9 mouse cellular contexts compared by ENCODE assay signal in the genomic region with DNA sequence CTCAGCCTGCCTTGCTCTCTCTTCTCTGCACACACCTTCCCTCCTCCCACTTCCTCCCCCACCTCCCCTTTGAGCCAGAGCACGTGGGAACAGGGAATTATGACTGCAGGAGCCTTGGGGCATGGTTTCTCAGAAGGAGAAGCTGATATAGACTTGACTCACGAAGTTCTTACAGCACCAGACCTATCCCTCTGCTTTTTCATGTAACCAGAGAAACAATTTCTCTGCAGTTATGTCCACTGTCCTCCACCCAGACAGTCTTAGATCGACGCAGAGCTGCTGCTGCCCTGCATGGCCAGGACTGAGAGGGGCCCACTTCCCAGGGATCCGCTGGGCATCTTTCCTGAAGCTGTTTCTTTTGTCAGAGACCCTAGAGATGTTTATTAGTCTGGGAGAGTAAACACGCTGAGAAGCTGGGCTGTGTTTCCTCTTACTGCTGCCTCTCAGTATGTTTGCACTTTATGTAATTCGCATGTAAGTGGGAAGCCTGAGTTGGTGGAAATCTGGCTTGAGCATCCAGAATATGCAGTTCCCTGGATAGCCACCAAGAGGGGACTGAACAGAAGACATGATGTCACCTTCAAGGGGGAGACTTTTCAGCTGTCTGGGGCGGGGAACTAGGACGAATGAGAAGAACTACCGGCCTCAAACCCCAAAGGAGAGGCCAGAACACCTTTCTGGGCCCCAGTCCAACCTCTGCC. TPM values are rescaled to one million over a fixed set of nuclear protein-coding genes. Genes with fewer than 3 reads are reported as not detected.
A peak's percentile ranks its signal among the peaks of the same experiment; 100 is the strongest.
DNase-seq lines count a peak whose midpoint lies in the region; TF ChIP-seq lines count a peak whose summit lies in the region.
"Had no signal": no experiment of that assay in that cellular context is flagged by ENCODE, and none has a peak within 500 bp of the region (broad histone marks: within the 10 kb centered on the region; RNA-seq: fewer than 3 reads in every experiment).

No protein-coding gene starts in this region.

- no peak for TF ChIP-seq POLR2A in olfactory bulb, adult 2 months (IDR thresholded peaks at IDR 0.05; ENCODE audit: insufficient read depth, low read depth, low read length)

- peak; percentile 26 for DNase-seq in embryo, embryonic 10.5 days (ENCODE audit: low spot score)
- no peak for DNase-seq in embryo, embryonic 10 days (ENCODE audit: low spot score)
- DNase-seq in right cerebral cortex, adult 18-20 months = peak; percentile 82
- DNase-seq in right cerebral cortex, postnatal 4 days = no peak
- peak; percentile 31 to 32 for DNase-seq in layer of hippocampus, postnatal 25 days (ENCODE audit: extremely low spot score in 1 of 2, low spot score in 1 of 2)
- no peak for DNase-seq in spleen, postnatal 14 days (ENCODE audit: low spot score in 2 of 2)
- DNase-seq in ovary, postnatal 10 days (ENCODE audit: low spot score) = no peak

- H3K4me3 ChIP-seq in olfactory bulb, adult 2 months (ENCODE audit: insufficient read depth, low read depth, low read length) = no peak overlapping the region

- WGBS in olfactory bulb, adult 2 months = 39% methylated on average over 10 of the region's 10 CpGs

- peak overlapping the region; percentile 37; the same call in 1 of the 2 replicates for H3K27ac ChIP-seq in olfactory bulb, adult 2 months (ENCODE audit: insufficient read depth, low read depth, low read length)
- H3K27ac ChIP-seq: liver, embryonic 14.5 days had no signal

- peaks cover 15% of the 10 kb centered on the region for H3K4me1 ChIP-seq in olfactory bulb, adult 2 months (ENCODE audit: control insufficient read depth, insufficient read depth, low read length)

- no peak for TF ChIP-seq CTCF in olfactory bulb, adult 2 months (IDR thresholded peaks at IDR 0.05; ENCODE audit: insufficient read depth, low read depth, low read length)

RNA-seq across cellular contexts. Expression of a gene that starts 55.1 kb away (rescaled TPM):
- total RNA-seq in layer of hippocampus, postnatal 25 days (2021) = 1,000 to 10,000 TPM; 2,126 to 2,271 TPM
- 549 and 1,470 TPM in 2 replicates for polyA plus RNA-seq in olfactory bulb, adult 2 months (2012; ENCODE audit: insufficient read depth, insufficient read length, low replicate concordance, missing spikeins)

Comparison
In these comparisons a context has a peak if more than half of its experiments do, and no peak if none do; other contexts are left out.
1. DNase-seq: peak in embryo, embryonic 10.5 days (single experiment), right cerebral cortex, adult 18-20 months (single experiment) and layer of hippocampus, postnatal 25 days (2 of 2); none in embryo, embryonic 10 days (single experiment), right cerebral cortex, postnatal 4 days (single experiment), spleen, postnatal 14 days (0 of 2) and ovary, postnatal 10 days (single experiment).